Mouse (Mus musculus): ENCODE measurements around the gene Mpv17l2.

The Mpv17l2 gene

DNA sequence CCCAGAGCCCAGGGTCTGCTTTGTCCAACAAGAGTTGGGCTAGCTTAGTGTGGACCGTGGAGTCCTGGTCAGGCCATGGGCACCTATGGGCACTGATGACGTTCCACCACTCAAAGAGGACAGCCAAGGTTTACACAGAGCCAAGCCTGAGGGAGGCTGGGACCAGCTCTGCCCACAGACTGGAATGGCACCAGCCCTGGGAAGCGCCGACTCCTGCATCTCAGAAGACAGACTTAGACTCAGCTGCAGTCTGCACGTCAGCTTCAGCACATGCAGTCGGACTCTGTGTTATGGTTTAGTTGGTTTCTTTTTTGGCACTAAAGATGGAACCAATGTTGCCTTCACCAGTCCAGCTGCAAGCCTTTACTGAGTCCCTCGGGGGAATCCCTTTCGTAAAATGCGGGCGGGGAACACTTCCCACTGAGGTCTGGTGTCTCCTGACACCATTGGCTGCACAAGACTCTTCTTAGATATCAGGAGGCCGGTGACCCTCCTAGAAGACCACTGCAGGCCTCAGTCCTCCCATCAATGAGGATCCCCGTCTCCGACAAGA lies 10.5 kb downstream of the Mpv17l2 start:
- DNase-seq (ENCODE audit: low read depth, low spot score): no peak

DNA sequence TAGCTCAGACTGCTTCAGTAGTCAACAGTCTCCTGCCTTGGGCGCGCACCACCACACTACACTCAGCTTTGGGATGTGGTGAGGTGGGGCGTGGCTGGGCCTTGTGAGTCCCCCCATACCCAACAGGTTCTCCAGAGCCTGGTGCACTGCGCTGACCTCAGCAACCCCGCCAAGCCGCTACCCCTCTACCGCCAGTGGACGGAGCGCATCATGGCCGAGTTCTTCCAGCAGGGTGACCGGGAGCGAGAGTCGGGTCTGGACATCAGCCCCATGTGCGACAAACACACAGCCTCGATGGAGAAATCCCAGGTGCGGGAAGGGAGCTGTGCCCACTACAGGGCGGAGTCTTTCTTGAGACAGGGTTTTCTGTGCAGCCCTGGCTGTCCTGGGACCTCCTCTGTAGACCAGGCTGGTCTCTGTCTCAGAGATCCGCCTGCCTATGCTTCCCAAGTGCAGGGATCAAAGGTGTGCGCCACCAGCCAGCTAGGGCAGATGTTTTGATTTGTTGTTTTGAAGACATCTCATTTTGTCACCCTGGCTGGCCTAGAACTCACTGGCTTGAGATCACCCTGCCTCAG lies 11.6 kb downstream of the Mpv17l2 start:
- no peak for DNase-seq (ENCODE audit: low read depth, low spot score)

- no peak for DNase-seq (ENCODE audit: low read depth, low spot score)
Observed at GRCm38 (mm10) chr8:70748246-70749096, 12.3 kb downstream of the Mpv17l2 start.

- DNase-seq (ENCODE audit: low read depth, low spot score): no peak
Observed at GRCm38 (mm10) chr8:70747211-70747890, 13.4 kb downstream of the Mpv17l2 start.

GRCm38 (mm10) chr8:70746676-70747075 lies 14.1 kb downstream of the Mpv17l2 start:
- DNase-seq (ENCODE audit: low read depth, low spot score): no peak

GRCm38 (mm10) chr8:70745691-70746220 lies 15.0 kb downstream of the Mpv17l2 start:
- no peak for DNase-seq (ENCODE audit: low read depth, low spot score)

- peak; percentile 71 for DNase-seq (ENCODE audit: low read depth, low spot score)
Observed at GRCm38 (mm10) chr8:70744806-70745205, 15.9 kb downstream of the Mpv17l2 start.

GRCm38 (mm10) chr8:70743656-70744590 lies 16.8 kb downstream of the Mpv17l2 start:
- peak; percentile 57 for DNase-seq (ENCODE audit: low read depth, low spot score)

- DNase-seq (ENCODE audit: low read depth, low spot score): no peak
Observed at GRCm38 (mm10) chr8:70742981-70743655, 17.6 kb downstream of the Mpv17l2 start.

DNA sequence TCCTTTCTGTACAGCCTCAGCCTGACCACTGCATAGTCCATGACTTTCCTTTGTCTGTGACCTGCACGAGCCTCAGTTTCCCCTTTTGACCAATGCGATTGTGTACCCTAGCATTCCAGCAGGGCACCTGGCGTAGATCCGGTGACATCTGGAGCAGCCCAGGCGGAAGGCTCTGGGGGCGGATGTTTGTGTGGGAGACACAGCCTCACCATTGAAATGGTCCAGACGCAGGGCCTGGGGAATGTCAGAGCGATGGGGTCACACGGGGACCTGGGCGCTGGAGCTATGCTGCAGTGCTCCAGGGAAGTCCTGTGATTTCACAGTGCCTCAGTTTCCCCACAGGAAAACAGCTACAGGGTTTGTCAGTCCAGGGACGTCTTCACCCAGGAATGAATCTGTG lies 18.6 kb downstream of the Mpv17l2 start:
- DNase-seq (ENCODE audit: low read depth, low spot score): no peak

DNA sequence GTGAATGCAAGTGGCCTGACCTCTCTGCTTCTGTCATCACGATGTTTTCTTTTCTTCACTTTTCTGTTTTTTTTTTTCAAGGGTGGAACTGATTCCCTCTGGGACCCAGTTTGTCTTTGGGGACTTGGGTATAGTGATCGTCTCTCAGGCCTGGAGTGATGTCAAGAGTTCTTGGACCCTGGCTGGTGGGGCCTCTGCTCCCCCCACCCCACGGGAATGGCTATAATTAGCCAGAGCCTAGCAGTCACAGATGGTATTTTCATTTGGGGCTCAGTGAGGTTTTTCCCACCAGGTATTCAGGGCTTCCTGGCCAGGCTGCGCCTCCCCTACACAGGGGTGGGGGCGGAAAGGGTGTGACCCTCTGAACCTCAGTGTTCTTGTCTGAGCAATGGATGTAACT lies 19.1 kb downstream of the Mpv17l2 start:
- no peak for DNase-seq (ENCODE audit: low read depth, low spot score)

GRCm38 (mm10) chr8:70738211-70738610 lies 22.5 kb downstream of the Mpv17l2 start:
- DNase-seq (ENCODE audit: low read depth, low spot score): no peak

GRCm38 (mm10) chr8:70737705-70738104 lies 23.0 kb downstream of the Mpv17l2 start:
- no peak for DNase-seq (ENCODE audit: low read depth, low spot score)

DNA sequence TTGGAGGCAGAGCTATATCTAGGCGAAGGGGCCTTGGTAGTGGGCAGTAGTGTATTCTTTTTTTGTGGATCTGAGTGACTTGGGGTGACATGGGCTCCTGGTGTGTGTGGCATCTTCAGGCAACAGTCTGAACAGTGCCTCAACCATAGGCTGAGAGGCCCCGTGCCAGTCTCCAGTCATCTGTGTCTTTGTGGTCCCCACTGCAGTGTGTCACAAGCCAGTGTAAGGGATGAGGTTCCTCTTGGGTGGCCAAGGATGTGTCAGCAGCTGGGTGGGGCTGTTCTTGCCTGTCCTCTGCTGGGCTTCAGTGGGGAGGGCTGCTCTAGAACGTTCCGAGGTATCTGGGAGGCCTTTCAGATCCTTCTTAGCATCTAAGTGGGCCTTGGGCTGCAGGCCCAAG lies 29.8 kb downstream of the Mpv17l2 start:
- DNase-seq (ENCODE audit: low read depth, low spot score): no peak

GRCm38 (mm10) chr8:70729808-70730475 lies 30.8 kb downstream of the Mpv17l2 start:
- peak; percentile 55 for DNase-seq (ENCODE audit: low read depth, low spot score)

GRCm38 (mm10) chr8:70726721-70727120 lies 34.0 kb downstream of the Mpv17l2 start:
- DNase-seq (ENCODE audit: low read depth, low spot score): no peak

- DNase-seq (ENCODE audit: low read depth, low spot score): no peak
Observed at GRCm38 (mm10) chr8:70725792-70726447, 34.8 kb downstream of the Mpv17l2 start.

GRCm38 (mm10) chr8:70724216-70724615 lies 36.5 kb downstream of the Mpv17l2 start:
- DNase-seq (ENCODE audit: low read depth, low spot score): no peak

DNA sequence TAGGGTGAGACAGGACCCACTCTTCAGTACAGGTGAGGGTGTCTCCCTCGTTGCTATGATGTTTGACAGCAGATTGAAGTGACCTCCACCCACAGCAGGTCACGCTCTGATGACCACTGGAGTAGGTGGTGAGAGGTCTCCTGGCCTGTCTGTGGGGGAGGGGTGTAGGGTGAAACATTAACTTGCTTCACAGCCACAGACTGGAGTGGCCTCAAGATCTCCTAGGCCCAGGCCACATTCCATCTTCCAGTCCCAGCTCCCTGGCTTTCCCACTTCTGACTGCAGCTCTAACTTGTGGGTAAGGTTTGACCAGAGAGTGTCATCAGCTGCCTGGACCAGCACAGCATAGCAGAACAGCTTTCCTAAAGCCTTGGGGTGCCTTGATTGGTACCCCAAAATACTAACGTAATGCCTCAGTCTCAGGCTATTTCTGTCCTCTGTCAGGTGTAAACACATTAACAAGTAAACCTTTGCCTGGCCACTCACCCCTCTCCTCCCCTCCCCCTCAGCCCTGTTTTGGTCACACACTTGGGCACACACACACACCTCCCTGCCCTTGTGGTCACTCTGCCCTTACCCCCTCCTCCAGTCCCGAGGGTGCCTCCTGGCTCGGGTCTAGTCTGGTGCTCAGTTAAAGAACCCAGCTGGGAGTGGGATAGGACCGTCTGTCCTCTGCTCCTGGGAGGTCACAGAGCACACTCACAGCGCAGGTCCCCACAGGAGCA lies 37.1 kb downstream of the Mpv17l2 start, which contains the start of gene Pde4c:
Gene Pde4c, plus strand, starts transcription at position 235 of the 725 bp plus-strand sequence.
- DNase-seq (ENCODE audit: low read depth, low spot score): no peak
